Mouse (Mus musculus): Measurements from ENCODE around the gene Rtn2.

- TF ChIP-seq CTCF (IDR thresholded peaks at IDR 0.05; ENCODE audit: low read depth, low read length) (peak; percentile 96), POLR2A (IDR thresholded peaks at IDR 0.05; ENCODE audit: extremely low read depth, insufficient read depth, low read length) (no peak)
Observed at GRCm38 (mm10) chr7:19343210-19343808, 60.9 kb downstream of the Rtn2 start.
